Mouse (Mus musculus) spleen, adult 2 months (tissue): ENCODE data around the gene Gm4450.
"Not testable (repeated sequence)": the region's sequence is repeated elsewhere in the genome, so short reads cannot be mapped to it uniquely, and the experiment has no call there.

Source experiments
- CTCF ChIP-seq: fragments of 200-500 bp; IDR thresholded peaks from 2 replicates; pipeline ENCODE4 v1.5.1; 2011; ENCODE audit warnings: mild to moderate bottlenecking, inconsistent platforms; ENCODE audit not compliant: insufficient read depth, insufficient read length, insufficient replicate concordance; ENCODE audit errors: extremely low read depth
- POLR2A ChIP-seq: fragments of 200-500 bp; IDR thresholded peaks from 2 replicates; pipeline ENCODE4 v1.6.1; 2011; ENCODE audit warnings: low read depth, low read length, inconsistent platforms

DNA sequence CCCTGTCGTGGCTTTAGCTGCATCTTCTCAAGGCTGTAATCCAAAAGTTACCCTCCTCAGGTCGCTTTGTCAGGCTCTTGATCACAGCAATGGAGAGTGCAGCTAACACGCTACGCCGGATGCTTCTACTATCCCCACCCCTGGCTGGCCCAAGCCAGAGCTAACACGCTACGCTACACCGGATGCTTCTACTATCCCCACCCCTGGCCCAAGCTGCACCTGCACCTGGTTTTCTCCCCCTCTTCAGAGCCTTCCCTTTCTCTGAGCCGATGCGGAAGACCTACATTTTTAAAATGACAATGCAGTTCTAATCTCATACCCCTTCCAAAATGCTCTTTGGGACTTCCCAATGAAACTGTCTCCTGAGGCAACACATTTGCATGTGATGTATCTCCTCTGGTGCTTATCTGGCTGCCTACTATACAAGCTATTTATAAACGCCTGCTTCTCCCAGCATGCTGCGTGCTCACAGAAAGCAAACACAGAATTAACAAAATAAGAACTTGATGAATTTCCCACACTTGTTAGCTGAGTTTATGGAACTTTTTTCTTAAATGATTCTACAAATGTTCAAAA, 50.3 kb downstream of the Gm4450 start:
- TF ChIP-seq CTCF, POLR2A: not testable (repeated sequence)
